Mouse (Mus musculus) gastrocnemius, adult 2 months (tissue): ENCODE results near the gene Eif4e3. TPM values are rescaled to one million over a fixed set of nuclear protein-coding genes. Genes with fewer than 3 reads are reported as not detected.
A peak's percentile ranks its signal among the peaks of the same experiment; 100 is the strongest.

Source experiments
- DNase-seq: peaks from one replicate; pipeline ENCODE4 v3.0.0; 2022
- H3K27ac ChIP-seq: fragments of 200-600 bp; 2 replicates; pipeline ENCODE4 v1.8.1; 2022; ENCODE audit warnings: mild to moderate bottlenecking
- H3K4me3 ChIP-seq: fragments of 200-600 bp; 2 replicates; pipeline ENCODE4 v1.8.1; 2022; ENCODE audit warnings: mild to moderate bottlenecking, moderate library complexity
- CTCF ChIP-seq: fragments of 200-600 bp; IDR thresholded peaks from 2 replicates; pipeline ENCODE4 v1.8.1; 2022; ENCODE audit warnings: antibody characterized with exemption, mild to moderate bottlenecking, moderate library complexity
- intact Hi-C: fragments of 180-260 bp; cut with DNase I; formaldehyde crosslinking; loops from one replicate; pipeline ENCODE4 v1.15.1; 2025
- total RNA-seq, 2 experiments: library from RNA; stranded (reverse); gene quantifications; 2 replicates each; pipeline ENCODE4 v1.2.3; 2021

Gene Eif4e3
- total RNA-seq, 2 experiments from 2014 or later, result 23.5 to 29.4 TPM

DNA sequence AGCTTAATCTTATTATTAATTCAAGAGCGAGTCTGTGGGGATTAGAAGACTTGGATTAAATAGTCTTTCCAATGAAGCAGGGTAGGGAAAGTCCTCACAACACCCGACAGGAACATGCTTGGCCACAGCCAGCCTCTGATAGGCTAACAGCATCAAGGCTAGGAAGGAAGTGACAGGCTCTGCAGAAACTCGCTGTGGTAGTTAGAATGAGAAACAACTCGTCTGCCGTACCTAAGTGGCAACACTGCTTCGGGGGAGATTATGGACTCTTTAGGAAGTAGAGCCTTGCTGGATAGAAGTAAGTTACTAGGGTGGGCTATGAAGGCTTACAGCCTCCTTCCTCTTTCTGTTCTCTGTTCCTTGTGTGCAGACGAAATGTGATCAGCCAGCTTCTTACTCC lies 11.1 kb downstream of the Eif4e3 start:
- no peak for TF ChIP-seq CTCF
- intact Hi-C loops, result no loop called here
- H3K4me3 ChIP-seq, result 0 out of 2 replicates have a peak overlapping the region, but pooled peaks have one; percentile 13
- DNase-seq, result no peak
- H3K27ac ChIP-seq, result no peak overlapping the region; the same call in 1 of the 2 replicates

DNA sequence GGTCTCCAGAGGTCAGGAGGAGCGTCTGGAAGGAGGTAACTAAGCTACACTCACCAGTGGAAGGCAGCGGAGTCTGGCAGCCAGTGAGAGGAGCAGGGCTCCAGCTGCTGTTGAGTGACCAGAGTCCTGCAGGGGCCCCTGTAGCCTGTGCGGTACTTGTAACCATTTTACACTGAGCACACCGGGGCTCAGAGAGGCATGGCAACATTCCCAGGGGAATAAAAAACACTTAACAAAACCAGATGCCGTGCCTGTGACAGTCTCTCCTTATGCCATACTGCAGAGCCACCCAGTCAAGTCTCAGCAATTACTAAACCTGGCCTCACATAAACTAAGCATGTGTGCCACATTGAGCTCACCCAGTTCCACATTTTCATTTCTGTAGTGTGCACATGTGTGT lies 12.2 kb downstream of the Eif4e3 start:
- DNase-seq, result no peak
- intact Hi-C loops, result no loop called here
- no peak for TF ChIP-seq CTCF
- Histone ChIP-seq H3K27ac (no peak overlapping the region), H3K4me3 (no peak overlapping the region)

DNA sequence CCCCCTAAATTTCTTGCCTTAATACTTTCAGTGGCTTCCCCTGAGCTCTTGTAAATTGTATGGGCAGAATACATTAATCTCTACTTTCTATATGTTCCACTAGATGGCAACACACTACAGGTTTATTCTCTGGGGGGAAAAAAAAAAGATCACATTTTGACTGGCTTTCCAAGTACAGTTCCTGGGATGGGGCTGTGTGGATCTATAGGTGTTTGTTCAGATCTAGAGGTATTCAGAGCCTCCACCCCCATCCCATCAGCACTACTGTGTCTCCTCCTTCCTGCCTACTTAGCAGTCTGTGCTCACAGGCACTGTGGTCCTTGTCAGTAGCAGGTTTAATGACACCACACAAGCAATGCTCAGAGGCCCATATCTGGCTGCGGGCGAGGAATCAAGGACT lies 14.2 kb downstream of the Eif4e3 start:
- intact Hi-C loops, result no loop called here
- no peak overlapping the region for H3K4me3 ChIP-seq
- peak; percentile 23 for TF ChIP-seq CTCF
- no peak overlapping the region for H3K27ac ChIP-seq
- no peak for DNase-seq

DNA sequence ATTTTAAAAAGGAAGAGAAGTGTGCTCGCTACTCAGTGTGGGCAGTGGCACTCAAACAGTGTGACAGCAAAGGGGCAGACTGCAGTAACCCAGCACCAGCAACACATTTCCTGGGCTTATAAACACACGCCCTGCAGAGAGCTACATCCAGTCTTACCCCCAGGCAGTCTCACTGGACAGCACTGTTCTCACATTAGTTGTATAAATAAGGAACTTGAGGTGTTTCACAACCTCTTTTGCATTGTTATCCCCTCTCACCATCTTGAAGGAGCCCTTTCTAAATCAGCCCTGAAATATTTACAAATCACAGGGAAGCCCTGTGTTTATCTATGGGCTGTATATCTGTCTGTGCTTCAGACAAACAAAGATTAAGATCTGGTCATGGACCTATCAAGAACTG lies 17.3 kb downstream of the Eif4e3 start:
- Histone ChIP-seq H3K27ac (no peak overlapping the region), H3K4me3 (no peak overlapping the region)
- intact Hi-C loops, result no loop called here
- DNase-seq, result no peak
- no peak for TF ChIP-seq CTCF

DNA sequence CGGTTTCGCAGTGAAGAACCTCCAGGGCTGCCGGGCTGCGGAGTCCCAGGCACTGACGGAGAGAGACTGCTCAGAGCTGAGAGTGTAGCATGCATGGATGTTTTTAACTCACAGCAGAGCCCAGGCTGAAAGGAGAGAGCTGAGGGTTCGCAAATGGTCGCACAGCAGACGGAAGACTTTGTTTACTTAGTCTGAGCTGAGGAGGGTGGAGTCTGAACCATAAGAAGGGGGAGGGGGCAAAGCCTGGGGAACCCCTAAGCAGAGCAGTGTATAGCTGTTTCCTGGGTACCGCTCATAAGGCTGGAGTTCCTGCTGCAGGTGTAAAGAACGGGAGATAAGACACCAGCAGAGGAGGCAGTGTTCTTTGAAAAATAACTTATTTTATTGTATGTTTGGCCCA lies 20.2 kb downstream of the Eif4e3 start:
- no peak for DNase-seq
- no peak overlapping the region for H3K4me3 ChIP-seq
- intact Hi-C loops, result no loop called here
- H3K27ac ChIP-seq, result no peak overlapping the region
- TF ChIP-seq CTCF, result no peak

DNA sequence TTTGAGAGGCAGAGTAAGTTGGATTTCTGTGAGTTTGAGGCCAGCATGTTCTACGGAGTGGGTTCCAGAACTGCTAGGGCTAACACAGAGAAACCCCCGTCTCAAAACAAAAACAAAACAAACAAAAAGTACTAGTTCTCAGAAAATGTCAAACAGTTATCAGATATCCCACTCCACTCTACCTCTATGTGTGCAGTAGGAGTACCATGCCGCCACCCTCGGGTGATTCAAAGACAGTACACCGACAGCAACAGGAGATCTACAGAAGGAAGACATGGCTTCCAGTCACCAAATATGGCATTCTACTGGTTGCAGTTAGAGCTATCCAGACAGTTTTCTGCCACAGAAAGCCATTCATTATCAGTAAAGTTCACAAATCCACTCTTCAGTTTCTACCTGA lies 21.7 kb downstream of the Eif4e3 start:
- intact Hi-C loops, result no loop called here
- Histone ChIP-seq H3K27ac (no peak overlapping the region), H3K4me3 (no peak overlapping the region)
- DNase-seq, result no peak
- no peak for TF ChIP-seq CTCF

DNA sequence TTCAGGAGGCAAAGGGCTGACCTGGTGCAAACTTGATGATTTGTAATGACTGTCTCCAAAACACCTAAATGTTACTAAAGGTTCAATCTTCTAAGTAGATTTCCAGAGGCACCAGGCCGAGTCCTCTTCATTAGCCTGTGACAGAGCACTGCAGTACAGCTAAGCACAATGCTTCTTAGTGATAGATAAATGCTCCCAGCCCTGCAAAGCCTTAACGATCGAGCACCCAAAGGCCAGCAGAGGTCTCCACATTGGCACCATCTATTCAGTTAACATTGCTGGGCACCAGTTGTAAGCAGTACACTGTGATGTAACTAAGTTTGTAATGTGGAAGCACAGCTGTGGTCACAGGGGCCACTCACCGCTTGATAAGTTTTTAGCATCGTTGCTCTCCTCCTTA lies 22.2 kb downstream of the Eif4e3 start:
- H3K27ac ChIP-seq, result peak overlapping the region; percentile 28
- H3K4me3 ChIP-seq, result no peak overlapping the region
- DNase-seq, result no peak
- intact Hi-C loops, result no loop called here
- TF ChIP-seq CTCF, result no peak

DNA sequence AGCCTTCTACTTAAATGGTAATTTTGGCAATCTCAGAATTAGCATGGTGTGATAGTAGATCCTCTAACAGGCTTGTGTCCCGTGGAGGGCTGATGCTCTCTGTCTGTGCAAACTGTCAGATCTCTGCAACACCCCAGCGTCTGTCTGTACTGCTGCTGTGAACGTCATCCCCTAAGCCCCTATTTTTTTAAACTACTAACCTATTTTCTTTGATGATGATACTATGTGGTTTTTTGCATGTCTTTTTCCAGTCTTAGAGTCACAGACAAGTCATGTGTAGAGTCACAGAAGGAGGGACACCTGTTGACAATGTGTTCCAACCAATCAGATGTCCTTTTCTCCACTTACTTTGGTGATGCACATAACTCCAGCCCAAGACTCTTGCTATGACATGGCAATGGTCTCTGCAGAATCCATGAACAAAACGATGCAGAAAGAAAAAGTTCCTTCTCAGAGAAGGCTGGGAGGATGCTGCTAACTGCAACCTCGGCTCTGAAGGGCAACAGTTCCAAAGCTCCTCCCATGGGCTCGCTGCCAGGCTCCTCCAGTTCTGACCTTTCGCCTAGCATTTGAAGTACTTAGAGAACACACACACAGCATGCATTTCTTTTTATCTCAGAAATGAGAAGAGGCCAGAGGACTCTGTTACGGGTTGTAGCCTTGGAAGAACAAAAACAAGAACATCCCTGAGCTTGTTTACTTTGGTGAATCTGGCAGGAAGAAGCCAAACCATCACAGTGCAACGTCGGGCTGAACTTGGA lies 23.0 kb downstream of the Eif4e3 start:
- intact Hi-C loops, result no loop called here
- no peak for TF ChIP-seq CTCF
- Histone ChIP-seq H3K4me3 (0 out of 2 replicates have a peak overlapping the region, but pooled peaks have one; percentile 7), H3K27ac (peak overlapping the region; percentile 28; the same call in 1 of the 2 replicates)
- DNase-seq, result peak; percentile 78

DNA sequence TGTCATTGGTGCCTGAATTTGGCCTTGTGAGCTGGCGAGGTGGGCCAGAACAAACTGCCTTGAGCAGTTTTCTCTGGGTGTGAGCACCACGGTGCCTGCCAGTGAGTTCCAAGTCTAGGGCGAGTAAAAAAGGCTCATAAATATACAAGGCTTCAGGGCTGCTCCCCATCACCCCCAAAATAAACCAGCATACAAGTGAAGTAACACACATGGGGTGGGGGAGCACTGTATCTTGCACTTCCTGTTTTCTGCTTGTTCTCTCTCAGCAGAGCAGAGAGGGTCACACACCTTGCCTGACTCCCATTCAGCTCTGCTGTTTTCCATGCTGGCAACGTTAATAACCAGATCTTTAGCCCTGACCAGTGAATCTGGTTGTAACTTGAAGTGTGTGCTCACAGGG lies 29.1 kb downstream of the Eif4e3 start:
- H3K4me3 ChIP-seq, result no peak overlapping the region
- no peak for DNase-seq
- no peak for TF ChIP-seq CTCF
- H3K27ac ChIP-seq, result no peak overlapping the region
- intact Hi-C loops, result no loop called here

DNA sequence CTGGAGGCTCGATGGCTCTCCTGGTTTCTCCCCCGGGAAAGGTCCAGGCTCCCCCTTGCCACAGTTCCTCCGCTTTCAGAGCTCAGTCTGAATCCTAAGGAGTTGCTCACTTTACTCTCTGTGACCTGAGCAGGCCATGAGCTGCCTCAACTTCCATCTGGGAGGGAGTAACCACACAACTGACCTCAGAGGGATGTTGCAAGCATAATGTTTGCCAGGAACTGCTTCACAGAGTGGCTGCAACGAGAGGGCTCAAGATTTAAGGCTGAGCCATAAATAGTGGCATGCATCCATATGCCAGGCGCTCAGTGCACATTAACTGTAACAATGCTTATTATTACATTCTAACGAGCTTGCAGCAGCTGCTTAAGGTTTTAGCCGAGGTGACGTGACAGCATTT lies 29.8 kb downstream of the Eif4e3 start:
- intact Hi-C loops, result no loop called here
- no peak for TF ChIP-seq CTCF
- H3K27ac ChIP-seq, result no peak overlapping the region
- H3K4me3 ChIP-seq, result no peak overlapping the region
- no peak for DNase-seq

DNA sequence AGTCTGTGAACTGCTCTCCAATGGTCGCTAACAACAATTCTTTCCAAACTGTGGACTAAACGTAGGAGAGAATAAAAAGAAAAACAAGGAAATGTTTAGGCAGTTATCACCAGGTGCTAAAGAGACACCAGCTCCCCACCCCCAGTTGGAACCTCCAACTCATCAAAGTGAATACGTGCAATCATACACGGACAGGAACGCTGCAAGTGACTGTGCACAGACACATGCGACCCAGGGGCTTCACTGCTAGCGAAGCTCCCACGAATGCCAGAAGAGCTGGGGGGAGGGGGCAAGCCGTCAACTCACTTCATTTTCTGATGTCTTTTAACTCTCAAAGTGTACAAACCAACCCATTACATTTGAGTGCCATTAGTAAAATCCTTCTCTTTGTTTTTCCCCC lies 30.4 kb downstream of the Eif4e3 start:
- intact Hi-C loops, result no loop called here
- H3K27ac ChIP-seq, result no peak overlapping the region
- no peak for TF ChIP-seq CTCF
- no peak for DNase-seq
- H3K4me3 ChIP-seq, result no peak overlapping the region

DNA sequence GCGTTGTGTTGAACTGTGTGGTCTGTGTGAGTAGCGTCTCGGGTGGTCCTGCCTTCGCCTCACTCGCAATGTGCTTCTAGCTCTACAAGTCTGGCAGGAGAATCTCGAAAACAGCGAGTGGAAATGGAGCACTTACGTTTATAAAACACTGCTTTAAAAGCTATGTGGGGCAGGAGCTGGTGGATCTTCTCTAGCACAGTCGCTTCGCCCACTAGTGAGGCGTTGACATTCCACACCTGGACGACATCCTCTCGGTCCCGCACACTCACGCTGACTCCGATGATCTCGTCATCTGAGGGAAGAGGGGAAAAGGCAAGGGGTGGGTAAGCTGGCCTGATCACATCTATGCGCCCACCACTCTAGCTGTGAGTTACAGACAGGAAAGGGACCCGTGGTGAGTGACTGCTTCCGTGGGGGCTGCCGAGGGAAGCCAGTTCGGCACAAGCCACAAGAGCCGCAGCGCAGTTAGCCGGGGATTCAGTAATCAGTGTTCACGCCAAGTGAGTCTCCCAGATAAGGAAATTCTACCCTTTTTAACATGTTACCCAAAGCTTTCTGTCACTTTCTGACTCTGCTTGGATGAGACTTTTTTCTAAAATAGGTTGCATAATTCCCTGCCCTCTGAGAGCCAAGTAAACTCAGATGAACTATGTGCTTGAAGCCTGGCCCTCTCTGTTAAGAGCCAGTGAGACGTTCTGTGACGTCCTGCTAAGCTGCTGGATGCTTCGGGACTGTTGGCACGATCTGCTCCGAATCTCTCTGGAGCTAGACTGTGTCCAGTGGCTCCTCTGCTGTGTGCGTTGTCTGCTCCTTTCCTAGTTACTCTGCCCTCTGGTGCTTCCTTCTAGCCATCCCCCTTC lies 34.2 kb downstream of the Eif4e3 start:
- peak; percentile 63 for DNase-seq
- H3K4me3 ChIP-seq, result no peak overlapping the region
- peak overlapping the region; percentile 57 for H3K27ac ChIP-seq
- TF ChIP-seq CTCF, result no peak
- intact Hi-C loops, result no loop called here

DNA sequence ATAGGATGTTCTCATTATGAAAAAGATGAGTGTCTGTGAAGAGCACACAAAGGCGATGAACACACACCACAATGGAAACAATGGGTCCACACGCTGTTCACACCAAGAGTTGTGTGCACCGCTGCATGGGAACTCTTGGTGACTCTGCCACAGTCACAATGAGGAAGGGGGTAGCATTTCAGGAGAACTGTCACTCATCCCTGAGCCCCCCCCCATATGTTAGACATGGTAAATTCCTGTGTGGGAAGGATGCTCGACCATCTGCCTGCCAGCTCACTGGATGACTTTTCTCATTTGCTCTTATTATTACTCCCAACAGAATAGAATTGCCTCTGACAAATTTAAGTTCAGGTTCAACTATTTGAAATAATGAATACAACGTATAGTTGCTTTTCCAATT lies 34.9 kb downstream of the Eif4e3 start:
- no peak for TF ChIP-seq CTCF
- intact Hi-C loops, result no loop called here

More for the DNA sequence above, 34.9 kb downstream of the Eif4e3 start:
- Histone ChIP-seq H3K4me3 (no peak overlapping the region), H3K27ac (no peak overlapping the region)
- no peak for DNase-seq
